In genomic region chr14:101460768-101461167, GRCm38 (mm10) we compare ENCODE assay signal across 9 mouse cellular contexts.
A peak's percentile ranks its signal among the peaks of the same experiment; 100 is the strongest.
DNase-seq lines count a peak whose midpoint lies in the region; ATAC-seq and TF ChIP-seq lines count a peak whose summit lies in the region.
"Had no signal": no experiment of that assay in that cellular context is flagged by ENCODE, and none has a peak within 500 bp of the region (broad histone marks: within the 10 kb centered on the region; RNA-seq: fewer than 3 reads in every experiment).

No protein-coding gene starts in this region.

- H3K27me3 ChIP-seq in kidney, embryonic 16.5 days (ENCODE audit: insufficient read depth, low read length): no peaks in the 10 kb centered on the region
- no peaks in the 10 kb centered on the region for H3K27me3 ChIP-seq in liver, postnatal 0 days (ENCODE audit: insufficient read depth, low read length)
- H3K27me3 ChIP-seq: heart, embryonic 15.5 days had no signal

- ATAC-seq in CD4-positive, CD25-positive, alpha-beta regulatory T cell, adult 4 months: peak; percentile 83
- peak; percentile 63; the same call in 1 of the 2 replicates for ATAC-seq in kidney, embryonic 16.5 days (ENCODE audit: low FRiP score, low TSS enrichment)
- no peak for ATAC-seq in liver, postnatal 0 days

- H3K4me3 ChIP-seq in kidney, embryonic 16.5 days (ENCODE audit: low read length): no peak overlapping the region
- no peak overlapping the region for H3K4me3 ChIP-seq in liver, postnatal 0 days (ENCODE audit: low read depth, low read length)
- H3K4me3 ChIP-seq: heart, embryonic 15.5 days had no signal

- peak; percentile 69 for DNase-seq in NIH3T3 (ENCODE audit: low read depth)
- DNase-seq in cerebellum, adult 9-11 months: peak; percentile 50
- peak; percentile 24 to 26 for DNase-seq in gastrocnemius, adult 8-10 months (ENCODE audit: low spot score in 2 of 2)
- peak; percentile 39 for DNase-seq in liver, postnatal 0 days
- peak; percentile 68 to 78 for DNase-seq in right cerebral cortex, adult 2 months (ENCODE audit: low spot score in 2 of 2)
- DNase-seq in spleen, postnatal 14 days (ENCODE audit: low spot score in 2 of 2): no peak

- 18% methylated on average over 6 of the region's 6 CpGs for WGBS in kidney, embryonic 16.5 days
- WGBS in liver, postnatal 0 days (ENCODE audit: insufficient replicate concordance): 23% methylated on average over 6 of the region's 6 CpGs

- TF ChIP-seq CTCF in liver, postnatal 0 days (IDR thresholded peaks at IDR 0.05; ENCODE audit: low read depth): peak; percentile 61

- no peaks in the 10 kb centered on the region for H3K4me1 ChIP-seq in kidney, embryonic 16.5 days (ENCODE audit: insufficient read depth, low read length)
- no peaks in the 10 kb centered on the region for H3K4me1 ChIP-seq in liver, postnatal 0 days (ENCODE audit: insufficient read depth)
- H3K4me1 ChIP-seq: heart, embryonic 15.5 days had no signal

- H3K9ac ChIP-seq in kidney, embryonic 16.5 days (replicated peaks; ENCODE audit: low read length): no peak overlapping the region
- H3K9ac ChIP-seq in liver, postnatal 0 days (replicated peaks): no peak overlapping the region
- H3K9ac ChIP-seq: heart, embryonic 15.5 days had no signal

- no peaks in the 10 kb centered on the region for H3K9me3 ChIP-seq in kidney, embryonic 16.5 days (ENCODE audit: low read length)
- no peaks in the 10 kb centered on the region for H3K9me3 ChIP-seq in liver, postnatal 0 days (ENCODE audit: low read length)
- H3K9me3 ChIP-seq: heart, embryonic 15.5 days had no signal

- H3K36me3 ChIP-seq in kidney, embryonic 16.5 days (ENCODE audit: insufficient read depth, low read length): no peaks in the 10 kb centered on the region
- H3K36me3 ChIP-seq in liver, postnatal 0 days (replicated peaks; ENCODE audit: insufficient read depth, low read length): no peaks in the 10 kb centered on the region

- TF ChIP-seq EP300 in liver, postnatal 0 days (IDR thresholded peaks at IDR 0.05; ENCODE audit: low read depth): no peak

- H3K4me2 ChIP-seq in kidney, embryonic 16.5 days (replicated peaks; ENCODE audit: low read depth, low read length): no peak overlapping the region
- H3K4me2 ChIP-seq in liver, postnatal 0 days (ENCODE audit: low read depth, low read length): no peak overlapping the region
- H3K4me2 ChIP-seq: heart, embryonic 15.5 days had no signal

- no peak overlapping the region for H3K27ac ChIP-seq in kidney, embryonic 16.5 days (ENCODE audit: low read length)
- no peak overlapping the region for H3K27ac ChIP-seq in liver, postnatal 0 days (ENCODE audit: low read depth)
- H3K27ac ChIP-seq: heart, embryonic 15.5 days had no signal

Comparison
In these comparisons a context has a peak if more than half of its experiments do, and no peak if none do; other contexts are left out.
1. DNase-seq: peak in NIH3T3 (single experiment), cerebellum, adult 9-11 months (single experiment), gastrocnemius, adult 8-10 months (2 of 2), liver, postnatal 0 days (single experiment) and right cerebral cortex, adult 2 months (2 of 2); none in spleen, postnatal 14 days (0 of 2).